Mouse (Mus musculus): ENCODE measurements around the gene Snrpa.

Gene Snrpa

GRCm38 (mm10) chr7:27167475-27168094 is 28.5 kb downstream of the Snrpa start:
- in situ Hi-C loops (cut with MboI; ENCODE audit: low sequenced_read_pairs) = no loop called here

GRCm38 (mm10) chr7:27166614-27167474 is 29.2 kb downstream of the Snrpa start, which contains the start of gene Egln2:
Gene Egln2, minus strand, starts transcription at chr7:27166802.
- in situ Hi-C loops (cut with MboI; ENCODE audit: low sequenced_read_pairs) = no loop called here

- in situ Hi-C loops (cut with MboI; ENCODE audit: low sequenced_read_pairs) = no loop called here
Observed at GRCm38 (mm10) chr7:27166229-27166613, 29.9 kb downstream of the Snrpa start.

GRCm38 (mm10) chr7:27165696-27166095 is 30.4 kb downstream of the Snrpa start:
- in situ Hi-C loops (cut with MboI; ENCODE audit: low sequenced_read_pairs) = no loop called here

GRCm38 (mm10) chr7:27165007-27165655 is 30.9 kb downstream of the Snrpa start:
- in situ Hi-C loops (cut with MboI; ENCODE audit: low sequenced_read_pairs) = no loop called here

GRCm38 (mm10) chr7:27164112-27164947 is 31.7 kb downstream of the Snrpa start:
- in situ Hi-C loops (cut with MboI; ENCODE audit: low sequenced_read_pairs) = no loop called here

GRCm38 (mm10) chr7:27163450-27163805 is 32.6 kb downstream of the Snrpa start:
- in situ Hi-C loops (cut with MboI; ENCODE audit: low sequenced_read_pairs) = no loop called here

GRCm38 (mm10) chr7:27162780-27163449 is 33.2 kb downstream of the Snrpa start:
- in situ Hi-C loops (cut with MboI; ENCODE audit: low sequenced_read_pairs) = no loop called here

GRCm38 (mm10) chr7:27161744-27162143 is 34.3 kb downstream of the Snrpa start:
- in situ Hi-C loops (cut with MboI; ENCODE audit: low sequenced_read_pairs) = no loop called here

GRCm38 (mm10) chr7:27160921-27161320 is 35.1 kb downstream of the Snrpa start:
- in situ Hi-C loops (cut with MboI; ENCODE audit: low sequenced_read_pairs) = no loop called here

- in situ Hi-C loops (cut with MboI; ENCODE audit: low sequenced_read_pairs) = no loop called here
Observed at GRCm38 (mm10) chr7:27159882-27160281, 36.2 kb downstream of the Snrpa start.

GRCm38 (mm10) chr7:27159256-27159655 is 36.8 kb downstream of the Snrpa start:
- in situ Hi-C loops (cut with MboI; ENCODE audit: low sequenced_read_pairs) = no loop called here

- in situ Hi-C loops (cut with MboI; ENCODE audit: low sequenced_read_pairs) = no loop called here
Observed at GRCm38 (mm10) chr7:27158171-27158570, 37.9 kb downstream of the Snrpa start.

- in situ Hi-C loops (cut with MboI; ENCODE audit: low sequenced_read_pairs) = no loop called here
Observed at GRCm38 (mm10) chr7:27156005-27156404, 40.1 kb downstream of the Snrpa start.

- in situ Hi-C loops (cut with MboI; ENCODE audit: low sequenced_read_pairs) = no loop called here
Observed at GRCm38 (mm10) chr7:27153205-27153764, 42.8 kb downstream of the Snrpa start, which contains the start of gene Cyp2t4. Gene Cyp2t4, plus strand, starts transcription at chr7:27153714.
